Mouse (Mus musculus) liver, postnatal 0 days (tissue): ENCODE results near the gene Supt6. TPM values are rescaled to one million over a fixed set of nuclear protein-coding genes. Genes with fewer than 3 reads are reported as not detected.
A peak's percentile ranks its signal among the peaks of the same experiment; 100 is the strongest.

Source experiments
- ATAC-seq: fragments of 200-750 bp; cut with Nextera tagmentation; 2 replicates; pipeline ENCODE4 v1.8.0; 2017; ENCODE audit warnings: mild to moderate bottlenecking, moderate library complexity
- DNase-seq: peaks from one replicate; pipeline ENCODE4 v3.0.0-alpha.2; 2016
- H3K27ac ChIP-seq: fragments of 300-500 bp; sonication (generic); 2 replicates; pipeline ENCODE4 v1.5.1; 2014; ENCODE audit warnings: antibody characterized with exemption, moderate library complexity, mild to moderate bottlenecking, low read depth
- H3K27me3 ChIP-seq: fragments of 300-500 bp; sonication (generic); 2 replicates; pipeline ENCODE4 v1.6.1; 2014; ENCODE audit warnings: low read length, control low read depth, mixed read lengths; ENCODE audit not compliant: insufficient read depth
- H3K36me3 ChIP-seq: fragments of 300-500 bp; sonication (generic); replicated peaks from 2 replicates; pipeline ENCODE4 v1.6.1; 2014; ENCODE audit warnings: mild to moderate bottlenecking, control low read depth, low read length, moderate library complexity, mixed read lengths; ENCODE audit not compliant: insufficient read depth
- H3K4me1 ChIP-seq: fragments of 300-500 bp; sonication (generic); 2 replicates; pipeline ENCODE4 v1.6.1; 2014; ENCODE audit warnings: antibody characterized with exemption, mild to moderate bottlenecking, control low read depth; ENCODE audit not compliant: insufficient read depth
- H3K4me2 ChIP-seq: fragments of 300-500 bp; sonication (generic); 2 replicates; pipeline ENCODE4 v1.6.1; 2014; ENCODE audit warnings: low read depth, mild to moderate bottlenecking, low read length, moderate library complexity, mixed read lengths
- H3K4me3 ChIP-seq: fragments of 300-500 bp; sonication (generic); 2 replicates; pipeline ENCODE4 v1.5.1; 2014; ENCODE audit warnings: low read depth, low read length
- H3K9ac ChIP-seq: fragments of 300-500 bp; sonication (generic); replicated peaks from 2 replicates; pipeline ENCODE4 v1.6.1; 2014; ENCODE audit warnings: mild to moderate bottlenecking, moderate library complexity
- H3K9me3 ChIP-seq: fragments of 300-500 bp; sonication (generic); 2 replicates; pipeline ENCODE4 v1.6.1; 2016; ENCODE audit warnings: mild to moderate bottlenecking, control low read depth, low read length, mixed read lengths
- CTCF ChIP-seq: sonication (generic); IDR thresholded peaks from 2 replicates; pipeline ENCODE4 v1.5.1; 2016; ENCODE audit warnings: antibody characterized with exemption, low read depth
- EP300 ChIP-seq: IDR thresholded peaks from 2 replicates; pipeline ENCODE4 v1.6.1; 2016; ENCODE audit warnings: antibody characterized with exemption, low read depth, mild to moderate bottlenecking
- WGBS: fragments of 180-500 bp; shearing (Covaris S2); extraction: QIAGEN DNeasy Blood & Tissue Kit; methylation state at CpG from one replicate; pipeline ENCODE4 v1.1.7; 2014; ENCODE audit not compliant: insufficient replicate concordance; 5-methylcytosine and 5-hydroxymethylcytosine counted together
- polyA plus RNA-seq: library from polyadenylated mRNA; unstranded; fragments of >200 nt; fragmentation: Nextera tagmentation; extraction: Ambion mirVana; gene quantifications from 2 replicates; pipeline ENCODE4 v1.2.1, GENCODE M21; 2015

Supt6 gene
- polyA plus RNA-seq, 1 experiment from 2014 or later, result 5.5 TPM

DNA sequence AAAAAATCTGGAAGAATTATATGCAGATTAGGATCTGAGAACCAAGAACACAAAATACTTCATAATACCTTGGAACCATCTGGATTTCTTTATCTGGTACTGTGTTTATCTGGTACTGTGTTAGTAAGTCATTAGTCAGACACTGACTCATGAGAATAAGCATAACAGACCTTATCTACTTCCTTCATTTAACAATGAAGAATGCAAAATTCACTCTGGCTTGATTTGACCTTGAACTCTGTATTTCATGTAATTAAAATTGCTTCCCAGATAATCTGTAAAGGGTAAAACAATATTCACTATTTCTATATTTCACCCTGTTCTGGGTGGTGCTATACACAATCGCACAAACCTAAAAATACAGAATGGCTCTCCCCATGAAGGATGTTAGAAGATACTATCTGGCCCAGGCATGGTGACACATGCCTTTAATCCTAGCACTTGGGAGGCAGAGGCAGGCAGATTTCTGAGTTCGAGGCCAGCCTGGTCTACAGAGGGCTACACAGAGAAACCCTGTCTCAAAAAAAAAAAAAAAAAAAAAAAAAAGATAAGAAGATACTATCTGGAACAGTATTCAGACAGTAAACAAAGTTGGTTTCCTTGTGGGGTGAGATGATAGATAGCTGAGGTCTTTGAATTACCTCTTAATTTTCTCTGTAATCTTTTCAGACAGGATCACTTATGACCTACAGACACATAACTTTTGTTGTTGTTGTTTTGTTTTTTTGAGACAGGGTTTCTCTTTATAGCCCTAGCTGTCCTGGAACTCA lies 14.9 kb upstream of the Supt6 start:
- no peak for TF ChIP-seq CTCF
- TF ChIP-seq EP300, result no peak
- H3K36me3 ChIP-seq, result peaks cover 17% of the 10 kb centered on the region
- H3K4me3 ChIP-seq, result 0 out of 2 replicates have a peak overlapping the region, but pooled peaks have one; percentile 25
- H3K9ac ChIP-seq, result no peak overlapping the region; the same call in 1 of the 2 replicates
- H3K4me2 ChIP-seq, result peak overlapping the region; percentile 65
- no peaks in the 10 kb centered on the region for H3K27me3 ChIP-seq
- DNase-seq (no peak), ATAC-seq (no peak)
- H3K9me3 ChIP-seq, result no peaks in the 10 kb centered on the region
- WGBS, result 85% methylated on average over 2 of the region's 2 CpGs
- H3K27ac ChIP-seq, result no peak overlapping the region
- 0 out of 2 replicates have a peak, but pooled peaks cover 5% of the 10 kb centered on the region for H3K4me1 ChIP-seq

- Histone ChIP-seq H3K4me3 (no peak overlapping the region), H3K9ac (no peak overlapping the region), H3K9me3 (no peaks in the 10 kb centered on the region), H3K36me3 (peaks cover 17% of the 10 kb centered on the region), H3K27ac (no peak overlapping the region), H3K4me2 (no peak overlapping the region), H3K27me3 (no peaks in the 10 kb centered on the region), H3K4me1 (no peaks in the 10 kb centered on the region)
- no peak for ATAC-seq
- no peak for DNase-seq
- TF ChIP-seq EP300 (no peak), CTCF (peak; percentile 34; the same call in 1 of the 2 replicates)
- 89% methylated on average over 1 of the region's 1 CpGs for WGBS
Observed at GRCm38 (mm10) chr11:78256618-78257017, 10.8 kb upstream of the Supt6 start.

DNA sequence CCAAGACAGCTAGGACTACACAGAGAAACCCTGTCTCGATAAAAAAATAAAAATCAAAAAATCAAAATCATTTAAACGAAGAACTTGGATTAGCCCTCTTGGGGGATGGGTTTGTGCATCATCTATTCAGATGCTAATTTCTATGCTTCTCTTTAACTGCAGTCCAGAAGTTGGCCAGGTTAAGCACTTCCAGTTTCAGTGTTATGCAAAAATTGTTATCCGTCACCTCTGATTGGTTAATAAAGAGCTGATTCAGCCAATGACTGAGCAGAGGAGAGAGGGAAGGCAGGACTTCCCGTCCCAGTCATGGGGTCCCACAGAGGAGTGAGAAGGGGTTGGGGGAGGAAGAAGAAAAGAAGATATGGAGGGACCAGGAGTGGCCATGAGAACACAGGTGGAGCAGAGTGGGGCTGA lies 1.9 kb upstream of the Supt6 start:
- Histone ChIP-seq H3K9me3 (no peaks in the 10 kb centered on the region), H3K27ac (no peak overlapping the region), H3K4me2 (peak overlapping the region; percentile 1), H3K27me3 (no peaks in the 10 kb centered on the region), H3K36me3 (peaks cover 16% of the 10 kb centered on the region), H3K9ac (no peak overlapping the region), H3K4me3 (no peak overlapping the region), H3K4me1 (peaks cover 23% of the 10 kb centered on the region)
- WGBS, result 53% methylated on average over 4 of the region's 4 CpGs
- ATAC-seq (no peak), DNase-seq (no peak)
- TF ChIP-seq EP300 (no peak), CTCF (no peak)

DNA sequence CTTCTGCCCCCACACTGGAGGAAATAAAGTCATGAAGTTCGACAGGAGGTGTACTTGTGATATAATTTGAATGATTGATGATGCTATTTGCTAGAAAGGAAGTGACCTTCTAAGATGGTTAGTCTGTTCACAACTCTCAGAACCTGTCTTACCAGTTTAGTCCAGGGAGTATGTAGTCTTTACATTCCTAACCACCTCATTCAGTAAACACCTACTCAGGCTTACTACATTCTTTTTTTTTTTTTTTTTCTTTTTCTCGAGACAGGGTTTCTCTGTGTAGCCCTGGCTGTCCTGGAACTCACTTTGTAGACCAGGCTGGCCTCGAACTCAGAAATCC lies 1.2 kb upstream of the Supt6 start:
- peak overlapping the region; percentile 75 for H3K4me2 ChIP-seq
- H3K4me3 ChIP-seq, result no peak overlapping the region
- peaks cover 23% of the 10 kb centered on the region for H3K4me1 ChIP-seq
- WGBS, result 56% methylated on average over 3 of the region's 3 CpGs
- DNase-seq (no peak), ATAC-seq (no peak)
- TF ChIP-seq CTCF (no peak), EP300 (no peak)
- no peaks in the 10 kb centered on the region for H3K27me3 ChIP-seq
- no peak overlapping the region for H3K9ac ChIP-seq
- no peaks in the 10 kb centered on the region for H3K9me3 ChIP-seq
- peaks cover 11% of the 10 kb centered on the region for H3K36me3 ChIP-seq
- H3K27ac ChIP-seq, result no peak overlapping the region

GRCm38 (mm10) chr11:78246318-78247011 lies 678 bp upstream of the Supt6 start:
- TF ChIP-seq EP300, result no peak
- TF ChIP-seq CTCF, result no peak
- H3K27ac ChIP-seq, result peak overlapping the region; percentile 97
- no peak for DNase-seq
- no peaks in the 10 kb centered on the region for H3K27me3 ChIP-seq
- H3K4me3 ChIP-seq, result peak overlapping the region; percentile 93
- H3K9me3 ChIP-seq, result no peaks in the 10 kb centered on the region
- no peak for ATAC-seq
- peak overlapping the region; percentile 75 for H3K4me2 ChIP-seq
- H3K4me1 ChIP-seq, result peaks cover 23% of the 10 kb centered on the region
- H3K9ac ChIP-seq, result peak overlapping the region; percentile 91
- peaks cover 7% of the 10 kb centered on the region for H3K36me3 ChIP-seq
- WGBS, result 44% methylated on average over 7 of the region's 7 CpGs

GRCm38 (mm10) chr11:78245261-78245626 lies 543 bp downstream of the Supt6 start:
- no peaks in the 10 kb centered on the region for H3K9me3 ChIP-seq
- peak overlapping the region; percentile 93 for H3K4me3 ChIP-seq
- H3K9ac ChIP-seq, result peak overlapping the region; percentile 91
- H3K36me3 ChIP-seq, result peaks cover 4% of the 10 kb centered on the region; the same call in 1 of the 2 replicates
- no peaks in the 10 kb centered on the region for H3K27me3 ChIP-seq
- peak overlapping the region; percentile 75 for H3K4me2 ChIP-seq
- no peak for DNase-seq
- peak; percentile 20 for ATAC-seq
- WGBS, result under 1% methylated on average over 19 of the region's 19 CpGs
- TF ChIP-seq CTCF (no peak), EP300 (no peak)
- peak overlapping the region; percentile 97 for H3K27ac ChIP-seq
- H3K4me1 ChIP-seq, result peaks cover 23% of the 10 kb centered on the region
